Mouse (Mus musculus) G1E-ER4 (cell line): ENCODE results near the gene Zdhhc1. TPM values are rescaled to one million over a fixed set of nuclear protein-coding genes. Genes with fewer than 3 reads are reported as not detected.

ENCODE experiments used
- GATA1 ChIP-seq: IDR thresholded peaks from one replicate; pipeline ENCODE4 v1.8.0; 2012; ENCODE audit warnings: low read length, inconsistent platforms
- polyA plus RNA-seq: library from polyadenylated mRNA; stranded (reverse); fragments of >175 nt; gene quantifications from 2 replicates; pipeline ENCODE4 v1.2.3, GENCODE M21; 2012

Gene Zdhhc1
- 0.15 and 0.16 TPM in 2 replicates for polyA plus RNA-seq

- no peak for TF ChIP-seq GATA1
Measured at GRCm38 (mm10) chr8:105496439-105497180, at the start of gene Zdhhc1. Gene Zdhhc1, minus strand, starts transcription at chr8:105496902.

DNA sequence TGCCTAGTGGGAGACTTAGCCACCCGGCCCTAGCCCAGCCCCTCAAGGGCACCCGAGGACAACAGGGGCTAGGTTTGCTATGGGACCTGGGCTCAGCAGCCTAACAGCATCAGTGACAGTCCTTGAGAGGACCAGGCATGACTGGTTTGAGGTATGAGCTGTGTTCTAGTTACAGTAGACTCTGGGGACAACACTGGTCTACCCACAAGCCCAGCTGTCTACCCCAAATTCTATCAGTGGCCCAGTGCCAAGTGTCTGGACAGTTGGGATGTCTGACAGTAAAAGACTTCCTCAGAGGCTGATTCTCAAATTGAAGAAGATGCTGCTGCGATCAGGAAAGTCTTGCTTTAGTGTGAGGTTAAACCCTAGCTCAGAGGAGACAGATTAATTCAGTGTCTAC, 48.5 kb upstream of the Zdhhc1 start:
- TF ChIP-seq GATA1 = no peak

- TF ChIP-seq GATA1 = no peak
Measured at GRCm38 (mm10) chr8:105544544-105545205, 48.0 kb upstream of the Zdhhc1 start.

DNA sequence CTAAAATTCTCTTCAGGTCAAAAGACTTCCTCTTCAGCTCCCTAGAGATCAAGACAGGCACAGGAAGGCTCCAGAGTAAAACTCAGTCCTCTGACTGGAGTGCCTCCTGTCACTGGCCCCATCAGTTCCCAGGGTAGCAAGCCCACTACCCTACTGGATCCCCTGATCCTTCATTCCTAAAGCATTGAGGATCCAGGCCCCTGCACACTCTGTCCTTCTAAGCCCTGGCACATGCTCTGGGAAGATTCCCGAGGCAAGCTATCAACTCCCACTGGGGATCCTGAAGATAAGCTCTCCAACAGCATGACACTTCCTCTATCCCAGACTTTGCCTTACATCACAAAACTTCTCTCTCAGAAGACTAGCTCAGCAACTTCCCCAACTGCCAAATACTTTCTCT, 47.0 kb upstream of the Zdhhc1 start:
- no peak for TF ChIP-seq GATA1

GRCm38 (mm10) chr8:105542808-105543207, 46.1 kb upstream of the Zdhhc1 start:
- no peak for TF ChIP-seq GATA1

- TF ChIP-seq GATA1 = peak; percentile 45
Measured at GRCm38 (mm10) chr8:105542032-105542656, 45.4 kb upstream of the Zdhhc1 start.

DNA sequence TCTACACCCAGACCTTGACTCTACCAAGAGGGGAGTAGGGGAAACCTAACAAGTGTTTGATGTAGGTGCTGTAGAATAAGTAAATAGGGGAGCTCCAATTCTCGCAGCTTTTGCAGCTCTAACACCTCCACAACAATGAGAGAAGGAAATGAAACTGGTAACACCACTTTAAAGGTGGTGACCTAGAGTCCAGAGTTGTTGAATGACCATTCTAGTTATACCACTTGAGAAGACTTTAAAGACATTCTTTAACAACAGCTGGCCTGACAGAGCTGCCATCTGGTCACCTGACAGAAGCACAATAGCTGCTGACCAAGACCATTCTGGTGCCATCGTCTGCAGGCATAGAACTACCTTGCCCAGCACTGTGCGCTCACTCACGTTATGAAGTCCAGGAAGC, 42.2 kb upstream of the Zdhhc1 start:
- no peak for TF ChIP-seq GATA1

DNA sequence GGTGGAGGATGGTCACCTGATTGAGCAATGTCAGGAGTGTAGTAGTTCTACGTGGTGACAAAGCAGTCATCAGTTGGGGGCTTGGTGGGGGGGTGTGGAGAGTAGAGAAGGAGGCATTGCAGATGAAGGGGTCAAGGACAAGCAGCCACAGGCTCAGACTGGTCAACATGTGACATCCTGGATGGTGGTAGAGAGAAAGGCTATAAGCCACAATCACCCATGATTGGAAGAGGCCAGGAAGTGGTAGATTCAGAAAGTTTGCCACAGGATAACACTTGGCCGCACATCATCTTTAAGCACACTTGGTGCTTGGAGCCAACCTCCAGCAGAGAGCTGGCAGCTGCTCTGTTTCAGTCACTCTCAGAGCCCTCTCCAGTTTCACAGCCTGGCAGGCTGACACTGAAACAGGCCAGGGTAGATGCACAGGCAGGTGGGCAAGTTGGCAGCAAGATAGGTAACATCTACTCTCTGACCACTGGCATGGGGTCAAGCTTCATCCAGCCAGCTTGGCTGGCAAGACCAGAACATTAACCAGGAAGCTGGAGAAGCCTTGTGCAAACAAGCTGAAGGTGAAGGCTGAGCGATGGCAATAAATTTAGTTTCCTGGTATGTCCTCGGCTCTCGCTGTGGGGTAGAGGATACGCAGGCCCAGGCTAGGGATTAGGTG, 40.4 kb upstream of the Zdhhc1 start:
- no peak for TF ChIP-seq GATA1

DNA sequence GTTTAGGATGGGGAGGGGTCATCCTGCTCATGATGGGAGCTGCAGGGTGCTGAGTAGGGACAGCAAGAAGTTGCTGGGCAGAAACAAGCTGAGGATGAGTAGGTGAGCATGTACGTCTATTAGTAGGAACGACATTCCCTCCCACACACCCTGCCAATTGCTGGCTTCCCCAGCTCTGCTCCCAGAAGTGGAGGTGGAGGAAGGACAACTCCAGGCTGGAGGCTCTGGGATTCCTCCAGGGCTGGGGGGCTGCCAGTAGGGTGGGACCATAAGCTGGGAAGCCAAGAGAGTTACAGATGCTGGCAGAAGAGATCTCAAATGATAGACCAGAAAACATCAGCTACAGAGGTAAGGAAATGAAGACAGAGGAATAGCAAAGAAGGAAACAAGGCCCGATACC, 39.8 kb upstream of the Zdhhc1 start:
- TF ChIP-seq GATA1 = no peak

- no peak for TF ChIP-seq GATA1
Measured at GRCm38 (mm10) chr8:105533892-105534329, 37.2 kb upstream of the Zdhhc1 start.

GRCm38 (mm10) chr8:105533439-105533838, 36.7 kb upstream of the Zdhhc1 start:
- TF ChIP-seq GATA1 = no peak

DNA sequence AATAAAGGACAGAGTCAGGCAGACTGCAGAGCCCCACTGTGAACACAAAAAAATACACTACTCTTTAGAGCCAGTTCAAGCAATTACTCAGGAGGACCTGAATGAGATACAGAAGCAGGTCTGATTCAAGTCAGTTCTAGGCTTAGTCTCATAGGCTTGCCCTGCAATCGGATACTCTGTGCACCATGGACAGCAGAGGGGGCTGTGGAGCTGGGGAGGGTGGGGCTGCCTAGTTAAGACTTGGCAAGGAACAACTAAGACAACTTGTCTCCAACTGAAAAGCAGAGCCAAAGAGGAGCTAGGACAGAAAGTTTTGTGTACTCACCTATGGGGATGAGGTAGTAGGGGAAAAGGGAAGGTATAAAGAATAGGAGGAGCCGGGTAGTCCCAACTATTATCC, 35.1 kb upstream of the Zdhhc1 start:
- no peak for TF ChIP-seq GATA1

GRCm38 (mm10) chr8:105529271-105529670, 32.6 kb upstream of the Zdhhc1 start:
- no peak for TF ChIP-seq GATA1

GRCm38 (mm10) chr8:105528206-105528605, 31.5 kb upstream of the Zdhhc1 start:
- TF ChIP-seq GATA1 = no peak

GRCm38 (mm10) chr8:105527110-105527509, 30.4 kb upstream of the Zdhhc1 start:
- TF ChIP-seq GATA1 = no peak

DNA sequence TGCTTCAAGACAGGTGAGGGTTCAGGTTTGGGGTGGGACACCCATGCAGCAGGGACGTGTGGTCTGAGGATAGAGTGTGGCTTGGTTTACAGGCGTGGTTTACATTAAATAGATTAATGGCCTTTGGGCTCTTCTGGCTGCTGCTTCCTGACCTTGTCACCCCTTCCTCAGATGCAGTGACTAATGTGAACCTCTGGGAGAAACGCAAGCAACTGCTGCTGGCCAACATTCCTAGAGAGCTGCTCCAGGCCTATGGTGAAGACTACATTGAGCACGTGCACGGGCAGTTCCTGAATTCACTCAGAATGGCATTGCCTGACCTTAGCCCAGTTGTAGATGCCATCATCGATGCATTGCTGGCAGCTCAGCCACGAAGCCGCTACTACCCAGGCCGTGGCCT, 26.2 kb upstream of the Zdhhc1 start:
- TF ChIP-seq GATA1 = no peak
